Mouse (Mus musculus): ENCODE measurements around the gene Eya4.
A peak's percentile ranks its signal among the peaks of the same experiment; 100 is the strongest.

Gene Eya4

DNA sequence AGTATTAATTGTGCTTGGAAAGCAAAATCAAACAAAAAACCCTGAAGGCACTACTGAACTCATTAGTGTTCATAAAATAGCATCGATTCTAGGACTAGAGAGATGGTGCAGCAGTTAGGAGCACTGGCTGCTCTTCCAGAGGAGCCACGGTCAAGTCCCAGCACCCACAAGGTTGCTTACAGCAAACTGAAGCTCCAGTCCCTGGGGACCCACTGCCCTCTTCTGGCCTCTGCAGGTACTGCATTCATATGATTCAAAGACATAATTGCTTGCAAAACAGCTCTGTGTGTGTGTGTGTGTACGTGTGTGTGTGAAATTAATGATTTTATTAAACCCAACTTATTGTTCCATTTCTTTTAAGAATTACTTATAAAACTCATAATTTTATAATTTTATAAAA is 200.2 kb downstream of the Eya4 start:
- DNase-seq, result no peak

DNA sequence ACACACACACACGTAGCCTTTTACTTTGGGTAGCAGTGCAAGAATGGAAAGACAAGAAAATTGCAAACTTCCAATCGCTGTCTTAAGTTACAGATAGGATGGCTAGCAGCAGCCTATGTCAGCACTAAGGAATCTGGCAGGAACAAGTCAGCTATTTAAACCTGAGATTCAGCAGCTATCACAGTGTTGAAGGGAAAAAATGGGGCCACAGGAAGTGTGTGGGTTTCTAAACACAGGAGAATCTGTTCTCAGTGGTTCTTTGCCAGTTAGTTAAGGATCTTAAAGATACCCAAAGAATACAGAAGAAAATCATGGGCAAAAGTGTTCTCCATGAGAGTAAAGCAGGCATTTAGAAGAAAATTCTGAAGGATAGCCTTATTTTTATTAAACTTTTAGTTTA is 206.0 kb downstream of the Eya4 start:
- no peak for DNase-seq

DNA sequence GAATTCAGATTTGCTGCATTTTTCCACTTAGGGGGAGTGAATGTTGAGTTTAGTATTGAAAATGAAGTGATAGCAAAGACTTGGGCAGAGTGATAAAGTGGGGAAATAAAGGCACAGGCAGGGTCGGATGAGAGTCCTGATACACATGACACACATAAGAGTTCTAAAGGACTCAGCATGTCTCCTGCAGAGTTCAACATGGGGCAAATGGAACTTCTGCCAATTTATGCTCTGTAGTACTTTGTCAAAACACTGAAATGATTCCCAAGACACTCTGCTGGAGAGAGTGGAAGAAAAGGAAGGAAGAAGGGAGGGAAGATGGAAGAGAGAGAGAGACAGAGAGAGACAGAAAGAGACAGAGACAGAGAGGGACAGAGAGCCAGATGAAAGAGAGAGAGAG is 222.6 kb downstream of the Eya4 start:
- no peak for DNase-seq

DNA sequence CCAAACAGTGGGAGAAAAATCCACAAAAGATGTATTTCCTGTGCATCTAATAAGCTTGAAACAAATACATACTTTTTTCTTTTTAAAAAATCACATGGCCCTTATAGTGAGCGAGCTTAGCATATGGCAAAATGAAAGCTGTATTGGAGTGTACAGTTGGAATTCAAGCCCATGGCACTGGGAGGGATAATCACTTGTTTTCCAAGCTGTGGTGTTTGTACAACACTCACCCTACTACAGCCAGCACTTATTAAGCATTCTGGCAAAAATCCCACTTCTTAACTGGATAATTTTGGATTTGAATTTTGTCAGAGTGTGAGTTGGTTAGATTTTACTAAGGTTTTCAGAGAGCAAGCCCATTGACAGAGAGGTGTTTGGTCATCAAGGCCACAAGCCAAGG is 223.4 kb downstream of the Eya4 start:
- no peak for DNase-seq

DNA sequence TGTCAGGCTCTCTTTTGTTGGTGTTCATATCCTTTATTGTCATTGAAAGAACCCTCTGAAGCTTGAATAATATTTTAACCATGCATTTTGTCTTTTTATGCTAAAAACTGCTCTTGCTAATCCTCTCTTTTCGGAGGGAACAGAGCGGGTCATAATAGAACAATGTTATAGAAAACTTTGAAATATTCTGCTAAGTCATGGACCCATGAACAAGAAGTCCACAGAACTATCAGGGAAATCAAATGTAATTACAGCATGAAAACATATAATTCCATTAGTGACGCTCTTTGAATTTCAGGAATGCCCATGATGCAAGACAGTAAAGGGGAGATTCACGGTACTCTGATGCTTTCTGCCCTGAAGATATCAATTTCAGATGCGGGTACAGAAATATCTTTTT is 224.1 kb downstream of the Eya4 start:
- DNase-seq, result no peak

DNA sequence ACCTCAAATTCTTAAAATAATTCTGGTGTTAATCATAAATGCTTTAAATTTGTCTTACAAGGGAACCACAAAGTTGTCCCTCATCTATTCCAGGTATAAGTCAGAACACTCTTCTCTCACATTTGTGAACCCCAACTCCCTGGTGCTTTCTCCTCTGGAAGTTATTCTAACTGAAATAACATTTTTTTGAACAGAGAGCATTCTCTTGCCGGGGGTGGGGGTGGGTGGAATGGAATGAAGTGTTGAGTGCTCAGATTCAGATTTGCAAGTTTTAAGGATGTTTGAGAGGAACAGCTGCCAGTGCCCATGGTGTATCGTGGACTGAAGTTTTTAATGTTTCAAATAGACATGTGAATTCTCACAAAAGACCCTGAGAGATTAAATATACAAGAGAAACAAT is 230.1 kb downstream of the Eya4 start:
- DNase-seq, result no peak

DNA sequence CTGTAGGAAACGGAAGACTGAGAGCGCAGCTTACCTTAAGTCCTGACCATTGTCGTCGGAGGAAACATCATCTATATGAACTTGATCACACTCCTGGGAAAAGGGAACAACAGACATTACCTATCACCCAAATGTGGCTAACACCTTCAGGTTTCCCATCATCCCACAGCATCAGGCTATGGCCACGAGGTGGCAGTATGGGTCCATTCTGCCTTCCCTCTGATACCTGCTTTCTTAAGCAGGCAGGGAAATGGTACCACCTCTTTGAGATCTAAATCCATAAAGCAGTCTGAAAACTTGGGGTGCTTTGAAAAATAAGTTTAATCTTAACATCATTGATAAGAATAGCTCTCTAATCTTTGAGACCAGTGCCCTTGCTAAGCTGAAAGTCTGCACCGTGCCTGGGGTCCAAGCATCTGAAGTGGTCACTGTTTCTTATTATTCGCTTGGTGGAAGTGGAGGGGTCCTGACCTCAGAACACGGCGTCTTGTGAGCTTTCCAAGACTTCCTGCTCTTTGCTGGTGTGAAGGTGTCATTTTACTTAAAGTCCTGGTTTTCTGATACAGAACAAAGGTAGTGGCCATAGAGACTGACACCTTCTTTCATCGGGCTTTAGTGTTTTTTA is 233.7 kb downstream of the Eya4 start:
- DNase-seq, result peak; percentile 24

DNA sequence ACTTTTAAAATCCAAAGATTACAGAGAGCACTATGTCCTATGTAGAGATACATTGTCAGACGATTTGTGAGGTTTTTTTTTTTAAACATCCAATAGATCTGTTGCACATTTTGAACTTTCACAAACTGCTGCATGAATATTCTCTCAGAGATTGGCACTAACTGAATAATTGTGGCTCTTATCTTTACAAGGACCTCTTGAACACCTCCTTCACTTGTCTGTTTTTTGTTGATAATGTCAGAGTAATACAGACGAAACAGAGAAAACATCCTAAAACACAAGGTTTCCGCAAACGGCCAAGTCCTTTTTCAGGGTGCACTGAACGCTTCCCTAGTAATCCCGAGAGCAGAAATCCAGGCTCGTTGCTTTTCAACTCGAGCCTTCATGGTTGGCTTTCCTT is 234.5 kb downstream of the Eya4 start:
- no peak for DNase-seq

DNA sequence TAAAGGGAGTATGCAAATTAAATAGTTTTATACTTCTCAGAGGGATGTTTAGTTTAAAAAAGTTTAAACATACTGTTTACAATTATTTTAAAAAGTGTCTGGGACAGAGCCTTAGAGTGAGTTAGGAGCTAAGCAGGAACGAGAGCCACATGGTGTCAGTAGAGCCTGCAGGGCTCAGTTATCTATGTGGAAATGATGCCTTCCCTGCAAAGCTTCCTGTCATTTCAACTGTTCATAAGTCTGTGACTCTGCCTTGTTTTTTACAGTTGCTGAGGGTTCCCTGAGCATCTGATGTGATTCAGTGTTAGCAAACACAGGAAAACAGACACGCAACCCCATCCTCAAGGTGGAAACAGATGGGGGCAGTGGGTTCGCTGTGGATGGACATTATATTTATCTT is 235.3 kb downstream of the Eya4 start:
- DNase-seq, result no peak

DNA sequence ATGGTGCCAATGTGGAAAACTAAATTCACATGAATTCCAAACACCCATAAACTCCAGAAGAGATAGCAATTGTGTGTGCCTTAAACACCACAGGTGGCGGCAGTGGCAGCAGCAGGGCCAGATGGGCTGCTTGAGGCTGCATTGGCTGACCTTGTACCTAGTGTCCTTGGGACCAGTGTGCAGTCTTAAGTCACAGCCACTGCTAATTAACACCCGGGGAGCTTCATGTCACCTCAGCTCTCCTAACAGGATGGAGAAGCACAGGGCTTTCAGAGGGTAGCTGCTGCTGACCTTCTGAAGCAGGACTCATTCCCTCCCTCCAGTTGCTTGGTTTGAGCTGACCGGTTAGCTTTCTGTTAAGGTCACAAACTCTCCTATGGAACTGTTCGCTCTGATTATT is 242.5 kb downstream of the Eya4 start:
- no peak for DNase-seq

DNA sequence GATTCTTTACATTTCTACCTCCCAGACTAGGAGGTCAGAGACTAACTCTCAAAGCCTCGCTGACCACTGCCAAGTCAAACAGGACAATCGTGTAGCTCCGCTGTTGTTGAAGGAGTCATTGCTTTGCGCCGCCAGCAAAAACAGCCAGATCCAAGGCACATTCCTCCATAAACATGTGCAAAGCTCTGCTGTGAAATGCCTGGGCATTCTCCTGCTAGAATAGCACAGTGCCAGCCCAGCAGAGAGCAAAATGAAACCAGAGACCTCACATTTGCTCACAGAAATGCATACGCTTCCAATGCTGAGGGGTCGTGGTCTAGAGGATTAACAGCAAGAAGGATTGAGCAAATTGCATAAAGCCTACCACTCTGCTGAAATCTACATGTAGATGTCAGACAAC is 258.1 kb downstream of the Eya4 start:
- DNase-seq, result no peak

DNA sequence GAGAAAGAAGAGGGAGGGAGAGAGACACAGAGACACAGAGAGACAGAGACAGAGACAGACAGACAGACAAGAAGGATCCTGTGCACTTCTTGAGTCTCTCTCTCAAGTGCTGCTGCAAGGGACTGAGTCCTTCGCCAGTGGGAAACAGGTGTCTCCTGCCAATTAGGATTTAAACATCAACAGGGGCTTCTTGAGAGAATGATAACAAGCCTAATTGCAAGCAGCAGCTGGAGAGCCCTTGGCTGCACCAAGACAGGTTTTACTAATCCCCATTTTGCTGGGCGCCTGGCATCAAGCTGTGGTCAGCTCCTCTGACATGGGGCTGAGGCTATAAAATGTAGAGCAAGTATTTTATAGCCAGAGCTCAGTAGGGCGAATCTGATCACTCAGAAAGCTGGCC is 259.0 kb downstream of the Eya4 start:
- DNase-seq, result no peak

DNA sequence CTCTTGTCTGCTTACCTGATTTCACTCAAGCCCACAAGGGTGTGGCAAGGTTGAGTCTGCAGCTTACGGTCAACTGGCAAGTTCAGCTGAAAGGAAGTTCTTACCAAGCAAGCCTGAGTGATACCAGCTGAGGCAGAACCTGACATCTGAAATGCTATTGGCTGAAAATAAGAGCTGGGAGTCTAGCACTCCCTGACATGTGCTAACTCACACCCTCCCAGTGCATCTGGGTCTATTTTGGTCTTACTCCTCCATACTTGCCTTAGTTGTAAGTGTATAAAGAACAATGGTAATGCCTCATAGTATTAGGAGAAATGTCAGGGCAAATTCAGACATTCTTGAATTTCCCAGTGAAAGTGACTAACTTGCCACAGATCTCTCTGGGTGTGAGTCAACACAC is 260.3 kb downstream of the Eya4 start:
- DNase-seq, result no peak

DNA sequence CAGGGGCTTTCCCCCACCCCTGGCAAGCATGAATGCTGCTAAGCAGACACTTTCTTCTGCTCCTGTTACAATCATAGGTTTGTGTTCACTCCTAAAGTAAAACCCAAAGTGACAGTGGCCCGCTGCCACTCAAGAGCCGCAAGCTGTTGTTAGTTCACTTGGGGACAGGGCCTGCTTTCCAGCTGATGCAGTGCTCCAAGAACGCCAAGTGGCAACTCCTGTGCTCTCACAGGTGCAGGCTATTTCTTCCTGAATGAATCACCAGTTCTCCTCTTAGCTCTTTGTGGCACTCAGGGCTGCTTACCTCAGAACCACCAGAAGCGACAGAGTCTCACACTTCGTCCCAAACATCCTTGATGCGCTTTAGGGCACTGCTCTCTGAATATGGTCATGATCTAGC is 261.3 kb downstream of the Eya4 start:
- DNase-seq, result no peak

DNA sequence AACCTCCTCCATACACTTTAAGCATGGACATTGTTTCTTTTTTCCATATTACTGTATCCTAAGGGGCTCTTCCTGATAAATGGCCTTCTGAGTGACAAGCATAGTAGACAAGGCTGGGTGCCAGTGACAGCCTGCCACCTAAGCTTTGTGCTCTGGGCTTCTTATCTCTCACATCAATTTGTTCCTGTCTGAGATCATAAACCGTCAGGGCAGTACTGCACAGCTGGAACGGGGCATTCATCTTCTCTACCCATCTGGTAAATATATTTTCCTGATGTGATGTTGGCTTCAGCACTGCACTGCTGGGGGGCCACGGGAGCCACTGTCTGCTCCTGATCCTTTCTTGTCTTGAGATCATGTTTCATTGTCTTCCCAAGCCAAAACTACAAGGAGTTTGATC is 261.8 kb downstream of the Eya4 start:
- DNase-seq, result no peak

DNA sequence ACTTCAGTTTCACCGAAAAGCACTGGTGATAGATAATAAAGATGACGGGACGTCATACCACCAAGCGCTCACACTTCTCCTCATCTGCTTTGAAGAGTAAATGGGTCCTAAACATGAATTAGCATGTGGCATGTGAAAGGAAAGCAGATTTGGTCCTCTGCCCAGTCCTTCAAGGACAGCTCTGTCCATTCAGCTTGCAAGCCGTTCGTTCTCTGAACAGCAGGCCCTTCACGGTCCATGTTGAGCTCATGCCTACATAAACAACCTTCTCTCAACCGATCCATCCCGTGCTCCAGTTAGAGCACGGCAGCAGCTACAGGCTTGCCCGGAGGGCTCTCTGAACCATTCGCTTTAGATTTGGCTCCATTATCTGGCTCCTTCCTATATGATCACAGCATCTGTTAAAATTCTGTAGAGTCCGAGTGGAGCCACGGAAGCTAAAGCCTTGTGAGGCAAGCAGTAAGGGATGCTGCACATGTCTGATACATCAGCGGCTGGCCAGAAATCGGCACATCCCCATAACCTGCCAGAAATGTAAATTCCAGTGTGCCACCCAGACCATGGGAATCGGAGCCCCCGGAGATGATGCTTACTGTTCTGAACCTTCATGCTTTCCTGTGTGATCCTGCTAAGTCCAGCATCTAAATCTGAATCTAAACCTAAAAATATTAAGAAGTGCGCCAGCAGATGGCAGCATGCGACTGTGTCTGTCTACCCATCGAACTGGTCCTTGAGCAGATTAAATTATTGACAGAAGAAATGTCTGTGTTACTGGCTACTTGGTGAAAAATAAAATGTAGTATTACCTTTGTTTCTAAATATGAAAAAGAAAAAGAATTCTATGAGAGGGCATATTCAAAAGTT is 264.0 kb downstream of the Eya4 start:
- DNase-seq, result peak; percentile 13

DNA sequence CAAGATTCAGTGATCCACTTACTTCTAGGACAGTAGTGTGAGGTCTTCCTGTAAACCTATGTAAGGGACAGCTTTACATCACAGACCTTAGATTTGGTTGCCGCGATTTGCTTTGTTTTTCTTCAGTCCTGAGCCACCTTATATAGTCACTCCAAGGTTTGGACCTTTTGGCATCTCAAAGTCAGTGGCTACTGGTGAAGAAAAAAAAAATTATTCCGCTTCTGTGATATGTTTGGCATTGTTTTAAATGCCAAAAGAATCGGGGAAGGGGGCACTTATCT is 269.1 kb downstream of the Eya4 start:
- DNase-seq, result no peak

DNA sequence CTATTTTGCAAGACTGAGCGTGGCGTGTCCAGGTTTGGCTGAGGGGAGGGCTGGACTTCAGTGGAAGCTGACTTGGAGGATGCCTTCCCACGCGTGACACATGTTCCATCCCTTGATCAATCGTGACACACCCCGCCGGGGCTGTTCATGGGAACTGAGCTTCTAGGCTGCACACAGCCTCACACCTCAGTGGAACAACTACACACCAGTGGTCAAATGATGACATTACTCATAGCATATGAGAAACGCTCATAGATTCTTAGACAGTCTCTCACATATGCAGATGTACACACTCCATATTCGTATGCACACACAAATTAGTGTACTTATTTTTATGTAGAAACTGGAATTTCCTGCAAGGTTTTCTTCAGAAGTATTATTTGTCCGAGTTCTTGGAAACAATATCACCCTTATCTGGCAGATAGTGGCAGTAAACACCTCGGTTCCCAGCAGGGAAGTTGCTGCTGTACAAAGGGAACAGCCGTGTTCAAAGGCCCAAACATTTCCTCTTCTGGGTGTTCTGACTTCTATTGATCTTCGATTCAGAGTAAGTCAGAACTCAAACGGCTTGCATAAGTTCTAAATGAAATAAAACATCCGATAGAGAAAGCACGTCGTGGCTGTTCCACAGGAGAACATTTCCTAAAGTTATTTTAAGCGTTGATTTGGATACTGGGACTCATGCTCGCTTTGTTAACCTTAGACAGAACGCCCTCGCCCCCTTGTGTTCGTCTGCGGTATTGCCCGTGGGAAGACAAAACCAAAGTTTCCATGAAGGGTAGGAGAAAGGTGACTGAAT is 269.6 kb downstream of the Eya4 start:
- DNase-seq, result peak; percentile 44

DNA sequence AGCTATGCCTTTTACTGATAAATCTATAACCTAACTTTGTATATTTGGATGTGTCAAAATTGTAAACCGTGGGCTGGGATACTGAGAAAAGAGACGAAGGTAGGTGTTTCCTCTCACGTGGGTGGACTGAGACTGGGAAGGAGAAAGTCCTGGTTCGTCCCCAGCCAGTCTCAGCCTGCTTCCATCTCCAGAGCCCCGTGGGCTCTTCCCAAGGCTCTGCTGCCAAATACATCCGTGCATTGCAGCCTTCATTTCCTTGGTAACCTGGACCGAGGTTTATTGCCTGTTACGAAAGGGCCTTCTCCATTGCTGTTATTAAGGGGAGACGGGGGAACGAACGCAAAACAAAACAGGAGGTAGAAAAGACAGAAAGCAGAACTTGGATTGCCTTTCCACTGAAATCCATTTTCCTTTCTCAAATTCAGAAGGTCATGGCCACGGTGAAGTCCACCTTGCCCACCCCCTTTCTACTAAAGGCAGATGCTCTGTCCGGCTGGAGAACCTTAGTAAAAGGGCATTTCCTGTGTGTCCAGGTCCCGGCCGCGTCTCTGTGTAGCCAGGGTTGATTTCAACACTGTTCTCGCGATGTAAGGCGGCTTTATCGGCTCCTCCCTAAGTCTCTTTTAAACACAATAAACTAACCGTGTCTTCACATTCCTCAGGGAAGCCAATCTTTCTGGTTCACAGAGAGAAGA is 273.7 kb downstream of the Eya4 start:
- no peak for DNase-seq

DNA sequence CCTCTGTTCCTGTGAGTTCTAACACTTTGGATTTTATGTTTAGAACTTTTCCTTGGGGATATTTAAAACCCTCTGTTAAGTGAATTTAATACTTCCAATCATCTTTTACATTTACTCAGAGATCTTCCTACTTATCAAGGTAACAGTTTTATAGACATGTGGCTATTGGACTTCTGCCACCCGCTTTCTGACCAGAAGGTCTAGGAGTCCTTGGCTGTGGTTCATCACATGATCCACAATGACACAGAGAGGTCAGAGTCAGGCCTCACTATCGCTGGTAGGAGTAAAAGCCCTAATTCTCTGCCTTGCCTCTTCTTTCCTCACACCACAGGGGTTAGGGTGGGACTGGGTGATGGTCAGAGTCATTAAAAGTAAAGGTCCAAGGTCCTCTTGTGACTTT is 277.2 kb downstream of the Eya4 start:
- no peak for DNase-seq

DNA sequence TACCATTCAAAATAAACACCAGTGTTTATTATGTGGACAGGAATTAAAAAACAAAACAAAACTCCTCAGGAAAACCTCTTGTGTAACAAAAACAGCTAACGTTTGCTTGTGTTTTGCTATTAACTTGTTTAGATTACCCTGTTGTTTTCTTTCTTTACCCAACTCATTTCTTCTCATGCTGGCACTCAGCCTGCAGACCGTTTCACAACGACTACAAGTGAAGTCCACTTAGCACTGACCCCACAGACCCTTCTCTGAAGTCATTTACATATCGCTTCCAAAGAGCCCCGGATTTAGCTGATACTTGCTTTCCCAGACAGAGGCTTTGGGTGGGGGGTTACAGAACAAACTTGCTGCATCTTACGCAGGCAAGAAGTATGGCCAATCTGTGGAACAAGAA is 286.9 kb downstream of the Eya4 start:
- no peak for DNase-seq

DNA sequence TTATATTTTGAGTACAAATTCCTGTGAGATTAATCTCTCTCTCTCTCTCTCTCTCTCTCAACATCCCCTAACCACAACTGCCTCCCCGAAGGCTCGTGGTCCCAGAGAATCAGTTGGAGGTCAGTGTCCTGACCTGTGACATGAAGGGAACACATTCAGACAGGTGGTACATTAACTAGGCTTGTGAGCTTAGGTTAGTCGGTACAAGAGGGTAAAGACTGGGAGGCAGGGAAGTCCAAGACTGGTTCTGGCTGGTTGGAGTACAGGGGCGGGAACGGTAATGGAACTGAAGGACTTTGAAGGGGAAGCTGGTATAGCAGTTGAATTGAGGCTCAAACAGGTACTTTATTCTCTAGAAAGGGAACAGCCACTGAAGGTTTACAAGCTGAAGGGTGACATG is 287.9 kb downstream of the Eya4 start:
- no peak for DNase-seq

DNA sequence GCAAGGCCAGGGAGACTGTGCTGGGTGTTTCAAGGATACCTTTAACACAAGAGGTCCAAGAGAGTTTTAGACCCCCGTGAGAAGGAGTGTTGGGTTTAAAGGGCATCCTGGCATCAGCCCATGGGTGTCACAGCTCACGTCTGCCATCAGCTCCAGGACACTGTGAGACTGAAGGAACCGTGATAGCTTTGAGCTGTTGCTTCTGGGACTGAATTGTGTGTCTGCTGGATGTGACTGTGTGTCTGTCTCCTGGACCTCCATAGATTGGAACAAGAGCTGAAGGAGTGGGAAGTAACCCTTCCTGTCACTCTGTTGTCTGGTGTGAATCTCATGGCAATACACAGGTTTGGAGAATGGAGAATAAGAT is 289.9 kb downstream of the Eya4 start:
- no peak for DNase-seq
